Mouse (Mus musculus) heart, postnatal 25 days (tissue): ENCODE measurements around the gene Gcfc2. TPM values are rescaled to one million over a fixed set of nuclear protein-coding genes. Genes with fewer than 3 reads are reported as not detected.

ENCODE experiments used
- DNase-seq: peaks from one replicate; pipeline ENCODE4 v3.0.0; 2022; ENCODE audit warnings: low spot score
- intact Hi-C: fragments of 180-260 bp; cut with DNase I; formaldehyde crosslinking; loops from one replicate; pipeline ENCODE4 v1.15.1; 2025
- total RNA-seq, 2 experiments: library from RNA; stranded (reverse); gene quantifications; 2 replicates each; pipeline ENCODE4 v1.2.3; 2021

Gcfc2 gene
- total RNA-seq = 1 to 10 TPM; 3.1 to 4.1 TPM

- intact Hi-C loops = loop anchor here (5.0 kb wide), 1 partner anchor 44 kb away; the partner anchor contains the start of gene Mrpl19
These were observed at the start of gene Gcfc2 for GRCm38 (mm10) chr6:81923523-81924142. Gcfc2 (plus strand) TSS chr6:81923669.

GRCm38 (mm10) chr6:81895678-81896230, 27.7 kb upstream of the Gcfc2 start:
- DNase-seq = no peak
- intact Hi-C loops = no loop called here

More at GRCm38 (mm10) chr6:81923523-81924142, at the start of gene Gcfc2:
- peak; percentile 83 for DNase-seq

GRCm38 (mm10) chr6:81910302-81910855, 13.1 kb upstream of the Gcfc2 start:
- intact Hi-C loops = no loop called here
- no peak for DNase-seq

- DNase-seq = no peak
- intact Hi-C loops = no loop called here
These were observed 12.2 kb upstream of the Gcfc2 start for GRCm38 (mm10) chr6:81911244-81911643.

- intact Hi-C loops = no loop called here
- DNase-seq = no peak
These were observed 11.8 kb upstream of the Gcfc2 start for GRCm38 (mm10) chr6:81911713-81912112.

GRCm38 (mm10) chr6:81912177-81912576, 11.3 kb upstream of the Gcfc2 start:
- intact Hi-C loops = no loop called here
- no peak for DNase-seq

- no peak for DNase-seq
- intact Hi-C loops = loop anchor here (5.0 kb wide), 1 partner anchor 43 kb away; the partner anchor contains the start of gene Mrpl19
These were observed 835 bp downstream of the Gcfc2 start for GRCm38 (mm10) chr6:81924304-81924703.

GRCm38 (mm10) chr6:81929402-81929801, 5.9 kb downstream of the Gcfc2 start:
- DNase-seq = no peak
- intact Hi-C loops = no loop called here

- DNase-seq = no peak
- intact Hi-C loops = no loop called here
These were observed 9.8 kb downstream of the Gcfc2 start for GRCm38 (mm10) chr6:81933281-81933680.

GRCm38 (mm10) chr6:81941718-81942117, 18.2 kb downstream of the Gcfc2 start:
- intact Hi-C loops = no loop called here
- DNase-seq = no peak

- no peak for DNase-seq
These were observed 19.8 kb downstream of the Gcfc2 start for GRCm38 (mm10) chr6:81943281-81943680.

GRCm38 (mm10) chr6:81944432-81944831, 21.0 kb downstream of the Gcfc2 start:
- intact Hi-C loops = no loop called here

More at GRCm38 (mm10) chr6:81943281-81943680, 19.8 kb downstream of the Gcfc2 start:
- intact Hi-C loops = no loop called here

GRCm38 (mm10) chr6:81946906-81947305, 23.4 kb downstream of the Gcfc2 start:
- DNase-seq = no peak
- intact Hi-C loops = no loop called here

More at GRCm38 (mm10) chr6:81944432-81944831, 21.0 kb downstream of the Gcfc2 start:
- no peak for DNase-seq

- DNase-seq = no peak
- intact Hi-C loops = no loop called here
These were observed 31.7 kb downstream of the Gcfc2 start for GRCm38 (mm10) chr6:81955133-81955532.

GRCm38 (mm10) chr6:81956399-81956798, 32.9 kb downstream of the Gcfc2 start:
- intact Hi-C loops = no loop called here
- DNase-seq = no peak

GRCm38 (mm10) chr6:81957992-81958391, 34.5 kb downstream of the Gcfc2 start:
- intact Hi-C loops = no loop called here

GRCm38 (mm10) chr6:81959866-81960265, 36.4 kb downstream of the Gcfc2 start:
- intact Hi-C loops = no loop called here
- DNase-seq = no peak

More at GRCm38 (mm10) chr6:81957992-81958391, 34.5 kb downstream of the Gcfc2 start:
- DNase-seq = no peak

- intact Hi-C loops = no loop called here
- DNase-seq = no peak
These were observed 36.8 kb downstream of the Gcfc2 start for GRCm38 (mm10) chr6:81960284-81960683.

GRCm38 (mm10) chr6:81965296-81966067, 42.0 kb downstream of the Gcfc2 start, which contains the start of gene Mrpl19:
Mrpl19 (minus strand) TSS chr6:81965958.
- DNase-seq = peak; percentile 79
- intact Hi-C loops = loop anchor here (5.0 kb wide), 1 partner anchor 43 kb away; the partner anchor contains the start of gene Gcfc2

- DNase-seq = no peak
- intact Hi-C loops = loop anchor here (5.0 kb wide), 1 partner anchor 44 kb away; the partner anchor contains the start of gene Gcfc2
These were observed 42.6 kb downstream of the Gcfc2 start for GRCm38 (mm10) chr6:81966068-81966544.
